Mouse (Mus musculus): ENCODE results near the gene Mefv. TPM values are rescaled to one million over a fixed set of nuclear protein-coding genes. Genes with fewer than 3 reads are reported as not detected.

Gene Mefv
- total RNA-seq (2023): 0.73 TPM

GRCm38 (mm10) chr16:3717980-3718379 lies at the start of gene Mefv:
Gene Mefv (minus strand): TSS chr16:3718097.

GRCm38 (mm10) chr16:3743503-3744185 lies 25.7 kb upstream of the Mefv start, which contains the start of gene Zfp263:
Gene Zfp263 (plus strand): TSS chr16:3744093.

Other genes with a start within 250 kb of the Mefv start
- not detected for gene Olfr161, start 127.1 kb downstream of the Mefv start, total RNA-seq (2023)
- 46.7 TPM for gene Zfp263, start 26.0 kb upstream of the Mefv start, total RNA-seq (2023)
- gene Olfr15, start 112.8 kb upstream of the Mefv start, total RNA-seq (2023): not detected
- 0.35 TPM for gene Zfp174, start 129.2 kb upstream of the Mefv start, total RNA-seq (2023)
- gene Naa60, start 154.3 kb upstream of the Mefv start, total RNA-seq (2023): 81.6 TPM
- 28.4 TPM for gene Zfp597, start 166.5 kb upstream of the Mefv start, total RNA-seq (2023)
- not detected for gene Gm20695, start 166.6 kb upstream of the Mefv start, total RNA-seq (2023)
- 4.9 TPM for gene 1700037C18Rik, start 190.6 kb upstream of the Mefv start, total RNA-seq (2023)
- 25.7 TPM for gene Cluap1, start 190.7 kb upstream of the Mefv start, total RNA-seq (2023)